Mouse (Mus musculus): Measurements from ENCODE around the gene Veph1.

The Veph1 gene

GRCm38 (mm10) chr3:66220554-66221242 is 75.9 kb downstream of the Veph1 start:
- peak; percentile 12 for DNase-seq

GRCm38 (mm10) chr3:66219655-66220191 is 76.9 kb downstream of the Veph1 start, which contains the start of gene Ptx3:
Gene Ptx3, plus strand, starts transcription at chr3:66219910.
- no peak for DNase-seq

- DNase-seq: no peak
These were observed 80.9 kb downstream of the Veph1 start for GRCm38 (mm10) chr3:66215759-66216158.

GRCm38 (mm10) chr3:66213524-66213923 is 83.1 kb downstream of the Veph1 start:
- DNase-seq: no peak

- peak; percentile 3 for DNase-seq
These were observed 87.6 kb downstream of the Veph1 start for GRCm38 (mm10) chr3:66208836-66209573.

GRCm38 (mm10) chr3:66193910-66194562 is 102.6 kb downstream of the Veph1 start:
- no peak for DNase-seq

GRCm38 (mm10) chr3:66179647-66180046 is 117.0 kb downstream of the Veph1 start:
- DNase-seq: no peak

- no peak for DNase-seq
These were observed 123.7 kb downstream of the Veph1 start for GRCm38 (mm10) chr3:66172907-66173306.

- DNase-seq: no peak
These were observed 126.6 kb downstream of the Veph1 start for GRCm38 (mm10) chr3:66169873-66170538.

- DNase-seq: no peak
These were observed 129.9 kb downstream of the Veph1 start for GRCm38 (mm10) chr3:66166606-66167290.

- no peak for DNase-seq
These were observed 131.6 kb downstream of the Veph1 start for GRCm38 (mm10) chr3:66165026-66165425.

- DNase-seq: no peak
These were observed 132.1 kb downstream of the Veph1 start for GRCm38 (mm10) chr3:66164585-66164984.

GRCm38 (mm10) chr3:66162612-66163011 is 134.0 kb downstream of the Veph1 start:
- DNase-seq: no peak

- DNase-seq: no peak
These were observed 138.7 kb downstream of the Veph1 start for GRCm38 (mm10) chr3:66157947-66158346.

- no peak for DNase-seq
These were observed 159.0 kb downstream of the Veph1 start for GRCm38 (mm10) chr3:66137601-66138000.

- DNase-seq: no peak
These were observed 165.2 kb downstream of the Veph1 start for GRCm38 (mm10) chr3:66131264-66131950.

- DNase-seq: no peak
These were observed 166.9 kb downstream of the Veph1 start for GRCm38 (mm10) chr3:66129689-66130088.

- DNase-seq: no peak
These were observed 191.1 kb downstream of the Veph1 start for GRCm38 (mm10) chr3:66105493-66105892.

GRCm38 (mm10) chr3:66102599-66102932 is 194.1 kb downstream of the Veph1 start:
- no peak for DNase-seq

GRCm38 (mm10) chr3:66101809-66102598 is 194.6 kb downstream of the Veph1 start:
- no peak for DNase-seq

GRCm38 (mm10) chr3:66101074-66101473 is 195.6 kb downstream of the Veph1 start:
- DNase-seq: no peak

All from kidney, adult 9 months (tissue).